Mouse (Mus musculus) testis, adult 2 months (tissue): ENCODE data around the gene Gm5105.

Experiments used
- CTCF ChIP-seq: fragments of 200-500 bp; IDR thresholded peaks from 2 replicates; pipeline ENCODE4 v1.5.1; 2012; ENCODE audit warnings: low read depth, mild to moderate bottlenecking, inconsistent platforms, low read length, moderate library complexity; ENCODE audit not compliant: control insufficient read depth, insufficient read depth, insufficient replicate concordance
- POLR2A ChIP-seq: fragments of 200-500 bp; IDR thresholded peaks from 2 replicates; pipeline ENCODE4 v1.6.1; 2012; ENCODE audit warnings: low read depth, mild to moderate bottlenecking, inconsistent platforms, low read length, moderate library complexity; ENCODE audit not compliant: control insufficient read depth

GRCm38 (mm10) chr3:138095301-138095700 is 28.1 kb upstream of the Gm5105 start:
- TF ChIP-seq POLR2A, result no peak
- no peak for TF ChIP-seq CTCF
